Mouse (Mus musculus): ENCODE measurements around the gene Trmt61a. TPM values are rescaled to one million over a fixed set of nuclear protein-coding genes. Genes with fewer than 3 reads are reported as not detected.

Gene Trmt61a
- polyA plus RNA-seq, 1 experiment from 2014 or later: 5.7 TPM

GRCm38 (mm10) chr12:111722654-111723053 lies 44.7 kb downstream of the Trmt61a start:
- no peak overlapping the region for H3K4me3 ChIP-seq (ENCODE audit: low read depth, low read length)

DNA sequence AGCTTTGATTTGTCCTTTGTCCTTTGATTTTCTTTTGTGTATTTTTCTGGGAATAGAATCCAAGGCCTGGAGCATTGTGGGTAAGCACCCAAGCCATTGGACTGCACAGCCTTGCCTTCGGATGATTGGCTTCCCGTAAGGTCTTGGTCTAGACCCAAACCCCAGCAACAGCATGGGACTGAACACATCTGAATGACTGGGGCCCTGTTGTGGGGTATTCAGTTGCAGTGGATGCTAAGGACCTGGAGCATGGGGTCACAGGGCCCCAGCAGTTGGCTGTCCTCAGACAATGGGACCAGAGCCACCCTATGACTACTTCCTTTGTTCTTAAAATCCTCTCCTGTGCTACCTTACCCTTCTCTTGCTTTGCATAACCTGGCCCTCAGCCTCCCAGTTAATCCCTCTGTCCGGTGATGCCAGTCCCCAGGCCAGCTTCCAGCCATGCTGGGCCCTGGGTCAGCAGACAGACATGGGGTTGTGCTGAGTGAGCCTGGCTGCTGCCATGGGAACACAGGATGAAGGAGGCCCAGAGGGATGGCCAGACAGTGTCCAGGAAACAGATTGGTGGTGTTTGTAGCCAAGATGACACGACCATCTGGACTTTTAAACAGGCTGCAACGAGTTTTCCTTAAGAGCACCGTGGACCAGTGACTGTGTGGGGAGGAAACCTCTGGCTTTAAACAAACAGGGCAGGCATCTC lies 46.9 kb downstream of the Trmt61a start:
- TF ChIP-seq CTCF (IDR thresholded peaks at IDR 0.05; ENCODE audit: low read depth): no peak
- no peak for TF ChIP-seq EP300 (IDR thresholded peaks at IDR 0.05; ENCODE audit: low read depth)

More at GRCm38 (mm10) chr12:111722654-111723053, 44.7 kb downstream of the Trmt61a start:
- 73% methylated on average over 9 of the region's 9 CpGs for WGBS (ENCODE audit: insufficient replicate concordance)
- DNase-seq (peak; percentile 66), ATAC-seq (no peak)
- H3K9me3 ChIP-seq (ENCODE audit: low read length): no peaks in the 10 kb centered on the region
- TF ChIP-seq CTCF (IDR thresholded peaks at IDR 0.05; ENCODE audit: low read depth) (peak; percentile 70), EP300 (IDR thresholded peaks at IDR 0.05; ENCODE audit: low read depth) (no peak)
- H3K4me2 ChIP-seq (ENCODE audit: low read depth, low read length): no peak overlapping the region
- no peak overlapping the region for H3K27ac ChIP-seq (ENCODE audit: low read depth)
- peaks cover 6% of the 10 kb centered on the region for H3K36me3 ChIP-seq (replicated peaks; ENCODE audit: insufficient read depth, low read length)
- H3K9ac ChIP-seq (replicated peaks): no peak overlapping the region
- H3K27me3 ChIP-seq (ENCODE audit: insufficient read depth, low read length): no peaks in the 10 kb centered on the region
- no peaks in the 10 kb centered on the region; the same call in 1 of the 2 replicates for H3K4me1 ChIP-seq (ENCODE audit: insufficient read depth)

GRCm38 (mm10) chr12:111725338-111726121 lies 47.6 kb downstream of the Trmt61a start:
- H3K36me3 ChIP-seq (replicated peaks; ENCODE audit: insufficient read depth, low read length): peaks cover 9% of the 10 kb centered on the region

More for the DNA sequence above, 46.9 kb downstream of the Trmt61a start:
- DNase-seq (no peak), ATAC-seq (no peak)
- no peak overlapping the region for H3K4me2 ChIP-seq (ENCODE audit: low read depth, low read length)
- H3K4me1 ChIP-seq (ENCODE audit: insufficient read depth): no peaks in the 10 kb centered on the region; the same call in 1 of the 2 replicates
- H3K9ac ChIP-seq (replicated peaks): no peak overlapping the region
- WGBS (ENCODE audit: insufficient replicate concordance): 77% methylated on average over 6 of the region's 6 CpGs
- peaks cover 8% of the 10 kb centered on the region for H3K36me3 ChIP-seq (replicated peaks; ENCODE audit: insufficient read depth, low read length)
- H3K27me3 ChIP-seq (ENCODE audit: insufficient read depth, low read length): no peaks in the 10 kb centered on the region
- no peak overlapping the region for H3K27ac ChIP-seq (ENCODE audit: low read depth)
- no peaks in the 10 kb centered on the region for H3K9me3 ChIP-seq (ENCODE audit: low read length)
- H3K4me3 ChIP-seq (ENCODE audit: low read depth, low read length): no peak overlapping the region

DNA sequence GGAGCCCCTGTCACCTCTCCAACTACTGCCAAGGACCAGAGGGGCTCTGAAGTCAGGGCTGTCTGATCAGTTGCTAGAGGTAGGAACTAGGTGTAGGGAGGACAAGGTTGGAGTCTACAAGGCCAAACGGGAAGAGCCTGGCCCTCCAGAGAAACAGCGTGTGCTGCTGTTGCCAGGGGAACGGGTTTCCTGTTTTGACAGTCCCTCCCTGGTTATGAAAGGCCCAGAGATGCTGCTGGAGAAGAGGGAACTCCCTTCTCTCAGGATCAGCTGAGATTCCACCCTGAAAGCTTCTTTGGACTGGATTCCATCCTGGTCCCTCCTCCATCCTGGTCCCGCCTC lies 48.2 kb downstream of the Trmt61a start:
- 44% methylated on average over 4 of the region's 4 CpGs for WGBS (ENCODE audit: insufficient replicate concordance)
- no peak overlapping the region for H3K9ac ChIP-seq (replicated peaks)
- ATAC-seq: 0 out of 2 replicates have a peak, but pooled peaks have one; percentile 12
- H3K4me2 ChIP-seq (ENCODE audit: low read depth, low read length): no peak overlapping the region
- no peaks in the 10 kb centered on the region for H3K9me3 ChIP-seq (ENCODE audit: low read length)
- TF ChIP-seq CTCF (IDR thresholded peaks at IDR 0.05; ENCODE audit: low read depth): no peak
- no peak for TF ChIP-seq EP300 (IDR thresholded peaks at IDR 0.05; ENCODE audit: low read depth)
- no peak for DNase-seq
- no peaks in the 10 kb centered on the region; the same call in 1 of the 2 replicates for H3K4me1 ChIP-seq (ENCODE audit: insufficient read depth)
- H3K4me3 ChIP-seq (ENCODE audit: low read depth, low read length): no peak overlapping the region
- no peaks in the 10 kb centered on the region for H3K27me3 ChIP-seq (ENCODE audit: insufficient read depth, low read length)
- peaks cover 9% of the 10 kb centered on the region for H3K36me3 ChIP-seq (replicated peaks; ENCODE audit: insufficient read depth, low read length)
- no peak overlapping the region for H3K27ac ChIP-seq (ENCODE audit: low read depth)

More at GRCm38 (mm10) chr12:111725338-111726121, 47.6 kb downstream of the Trmt61a start:
- ATAC-seq: no peak
- Histone ChIP-seq H3K27me3 (ENCODE audit: insufficient read depth, low read length) (no peaks in the 10 kb centered on the region), H3K9me3 (ENCODE audit: low read length) (no peaks in the 10 kb centered on the region), H3K27ac (ENCODE audit: low read depth) (no peak overlapping the region), H3K9ac (replicated peaks) (no peak overlapping the region), H3K4me3 (ENCODE audit: low read depth, low read length) (no peak overlapping the region), H3K4me1 (ENCODE audit: insufficient read depth) (no peaks in the 10 kb centered on the region; the same call in 1 of the 2 replicates), H3K4me2 (ENCODE audit: low read depth, low read length) (no peak overlapping the region)
- no peak for DNase-seq
- no peak for TF ChIP-seq EP300 (IDR thresholded peaks at IDR 0.05; ENCODE audit: low read depth)
- WGBS (ENCODE audit: insufficient replicate concordance): 80% methylated on average over 12 of the region's 12 CpGs

GRCm38 (mm10) chr12:111727956-111728355 lies 50.1 kb downstream of the Trmt61a start:
- no peak for TF ChIP-seq CTCF (IDR thresholded peaks at IDR 0.05; ENCODE audit: low read depth)
- no peak for TF ChIP-seq EP300 (IDR thresholded peaks at IDR 0.05; ENCODE audit: low read depth)
- no peaks in the 10 kb centered on the region for H3K9me3 ChIP-seq (ENCODE audit: low read length)
- 67% methylated on average over 1 of the region's 1 CpGs for WGBS (ENCODE audit: insufficient replicate concordance)
- no peak overlapping the region for H3K9ac ChIP-seq (replicated peaks)
- no peak overlapping the region for H3K4me2 ChIP-seq (ENCODE audit: low read depth, low read length)
- peaks cover 10% of the 10 kb centered on the region for H3K36me3 ChIP-seq (replicated peaks; ENCODE audit: insufficient read depth, low read length)
- no peaks in the 10 kb centered on the region; the same call in 1 of the 2 replicates for H3K4me1 ChIP-seq (ENCODE audit: insufficient read depth)
- no peak overlapping the region for H3K27ac ChIP-seq (ENCODE audit: low read depth)
- ATAC-seq: no peak
- DNase-seq: no peak
- H3K27me3 ChIP-seq (ENCODE audit: insufficient read depth, low read length): no peaks in the 10 kb centered on the region
- H3K4me3 ChIP-seq (ENCODE audit: low read depth, low read length): no peak overlapping the region

Data from liver, postnatal 0 days (tissue).